Comparison of ENCODE assay signal across 20 mouse cellular contexts in genomic region chr10:44832455-44832854, GRCm38 (mm10).
A peak's percentile ranks its signal among the peaks of the same experiment; 100 is the strongest.
DNase-seq lines count a peak whose midpoint lies in the region; ATAC-seq and TF ChIP-seq lines count a peak whose summit lies in the region.
"Had no signal": no experiment of that assay in that cellular context is flagged by ENCODE, and none has a peak within 500 bp of the region (broad histone marks: within the 10 kb centered on the region; RNA-seq: fewer than 3 reads in every experiment).

No protein-coding gene starts in this region.

- WGBS in forebrain, postnatal 0 days: 98% methylated on average over 1 of the region's 1 CpGs

- H3K36me3 ChIP-seq in CH12.LX (replicated peaks in 1 of 2; ENCODE audit: control insufficient read depth in 1 of 2, insufficient read depth in 1 of 2, low read length in 1 of 2): no peaks in the 10 kb centered on the region
- H3K36me3 ChIP-seq in ES-E14 (ENCODE audit: control insufficient read depth, insufficient read depth, low read length, poor library complexity, severe bottlenecking): no peaks in the 10 kb centered on the region
- no peaks in the 10 kb centered on the region for H3K36me3 ChIP-seq in forebrain, postnatal 0 days (ENCODE audit: insufficient read depth)
- H3K36me3 ChIP-seq: G1E had no signal

- ATAC-seq in forebrain, postnatal 0 days: no peak
- ATAC-seq: activated CD4-positive, CD25-positive, alpha-beta regulatory T cell, adult 4 months; CD4-positive, CD25-positive, alpha-beta regulatory T cell, adult 4 months; Patski had no signal

- TF ChIP-seq EP300 in CH12.LX (IDR thresholded peaks at IDR 0.05; ENCODE audit: low read length): no peak

- H3K9me3 ChIP-seq in CH12.LX (replicated peaks; ENCODE audit: low read length) (no peaks in the 10 kb centered on the region), ES-E14 (ENCODE audit: control insufficient read depth, insufficient read depth, low read depth, low read length) (no peaks in the 10 kb centered on the region)
- no peaks in the 10 kb centered on the region for H3K9me3 ChIP-seq in forebrain, postnatal 0 days (ENCODE audit: low read length)
- H3K9me3 ChIP-seq: G1E had no signal

- DNase-seq in CH12.LX (ENCODE audit: extremely low read depth) (no peak), ES-E14 (ENCODE audit: low read depth, low spot score) (no peak)
- DNase-seq in left cerebral cortex, postnatal 4 days: no peak
- no peak for DNase-seq in forebrain, postnatal 0 days
- DNase-seq: adrenal gland, adult 2 months; adrenal gland, adult 8-10 months; adrenal gland, postnatal 10 days; adrenal gland, postnatal 14 days; adrenal gland, postnatal 25 days; adrenal gland, postnatal 36 days; B cell, adult 2 months; cerebellum, adult 11 months; cerebellum, adult 11-12 months; cerebellum, adult 18-20 months; cerebellum, adult 2 months; cerebellum, adult 8-10 months had no signal

- no peaks in the 10 kb centered on the region for H3K79me2 ChIP-seq in CH12.LX (replicated peaks; ENCODE audit: control insufficient read depth, extremely low read depth, insufficient read depth, poor library complexity, severe bottlenecking)

- H3K27ac ChIP-seq in CH12.LX (ENCODE audit: insufficient read depth, low read depth) (no peak overlapping the region), ES-E14 (ENCODE audit: insufficient read depth, low read depth, low read length, poor library complexity, severe bottlenecking) (no peak overlapping the region)
- no peak overlapping the region for H3K27ac ChIP-seq in forebrain, postnatal 0 days (ENCODE audit: low read depth, low read length)

- intact Hi-C loops in left cerebral cortex, postnatal 4 days (cut with DNase I): no loop called here

- H3K9ac ChIP-seq in CH12.LX (ENCODE audit: insufficient read depth, low read depth): no peak overlapping the region
- no peak overlapping the region for H3K9ac ChIP-seq in ES-E14 (ENCODE audit: insufficient read depth, low read depth, low read length, poor library complexity, severe bottlenecking)
- no peak overlapping the region for H3K9ac ChIP-seq in forebrain, postnatal 0 days

- no peak overlapping the region for H3K4me2 ChIP-seq in CH12.LX (ENCODE audit: insufficient read depth, low read depth, poor library complexity, severe bottlenecking)
- H3K4me2 ChIP-seq in forebrain, postnatal 0 days (ENCODE audit: low read depth): no peak overlapping the region

- no peak for TF ChIP-seq CTCF in CH12.LX (conservative IDR thresholded peaks at IDR 0.05 in 1 of 2, IDR thresholded peaks at IDR 0.05 in 1 of 2; ENCODE audit: low read depth in 2 of 2, low read length in 2 of 2)
- TF ChIP-seq CTCF in forebrain, postnatal 0 days (IDR thresholded peaks at IDR 0.05; ENCODE audit: low read depth): no peak

- TF ChIP-seq POLR2A in CH12.LX (IDR thresholded peaks at IDR 0.05; ENCODE audit: low read depth, low read length): no peak

- H3K27me3 ChIP-seq in CH12.LX (replicated peaks): peaks cover 2% of the 10 kb centered on the region
- H3K27me3 ChIP-seq in forebrain, postnatal 0 days (ENCODE audit: insufficient read depth, low read length): no peaks in the 10 kb centered on the region

- H3K4me3 ChIP-seq in CH12.LX (replicated peaks in 1 of 3; ENCODE audit: low read depth in 2 of 3, low read length in 2 of 3, poor library complexity in 1 of 3): no peak overlapping the region
- no peak overlapping the region for H3K4me3 ChIP-seq in ES-E14 (ENCODE audit: insufficient read depth in 1 of 2, low read depth in 1 of 2, low read length in 2 of 2, poor library complexity in 1 of 2, severe bottlenecking in 1 of 2)
- H3K4me3 ChIP-seq in forebrain, postnatal 0 days (ENCODE audit: low read depth, low read length): no peak overlapping the region

- dilution Hi-C loops in CH12.LX (cut with MboI; ENCODE audit: extremely low pct_ligation_motif_present, extremely low pct_unique_long_range_greater_than_20kb, low sequenced_read_pairs): no loop called here

- no peak for TF ChIP-seq RAD21 in CH12.LX (IDR thresholded peaks at IDR 0.05; ENCODE audit: low read depth, low read length)

- H3K4me1 ChIP-seq in CH12.LX (ENCODE audit: control insufficient read depth in 1 of 2, insufficient read depth in 2 of 2) (no peaks in the 10 kb centered on the region), ES-E14 (ENCODE audit: control insufficient read depth in 2 of 2, insufficient read depth in 2 of 2, low read length in 2 of 2, poor library complexity in 1 of 2) (no peaks in the 10 kb centered on the region)
- H3K4me1 ChIP-seq in forebrain, postnatal 0 days (ENCODE audit: insufficient read depth): no peaks in the 10 kb centered on the region

- in situ Hi-C loops in CH12.LX (cut with MboI; ENCODE audit: low pct_ligation_motif_present, low pct_unique_long_range_greater_than_20kb, low sequenced_read_pairs): no loop called here
- in situ Hi-C loops in ES-E14 (cut with MboI; ENCODE audit: low sequenced_read_pairs in 2 of 2, unreplicated experiment in 2 of 2): no loop called here

TF ChIP-seq in CH12.LX, 34 proteins besides CTCF, POLR2A, EP300 and RAD21:
- TF ChIP-seq NRF1 (IDR thresholded peaks at IDR 0.05; ENCODE audit: low read depth, low read length) (no peak), BHLHE40 (IDR thresholded peaks at IDR 0.05; ENCODE audit: low read depth, low read length) (no peak), RCOR1 (conservative IDR thresholded peaks at IDR 0.05; ENCODE audit: low read depth, low read length) (no peak), MAFK (IDR thresholded peaks at IDR 0.05; ENCODE audit: insufficient replicate concordance, low read length) (peak; percentile 69; the same call in 1 of the 2 replicates), USF2 (conservative IDR thresholded peaks at IDR 0.05; ENCODE audit: low read depth, low read length) (no peak)
TF ChIP-seq in CH12.LX: peak in this region for 1.

TF ChIP-seq in ES-E14, 5 proteins besides CTCF, POLR2A, EP300 and RAD21:
- no peak for TF ChIP-seq HCFC1 (IDR thresholded peaks at IDR 0.05; ENCODE audit: borderline replicate concordance, insufficient read depth, low read length)
- peak; percentile 66; the same call in 1 of the 2 replicates for TF ChIP-seq MAFK (IDR thresholded peaks at IDR 0.05; ENCODE audit: insufficient read depth, low read depth, low read length)
